Mouse (Mus musculus): ENCODE data around the gene 4930415O20Rik. TPM values are rescaled to one million over a fixed set of nuclear protein-coding genes. Genes with fewer than 3 reads are reported as not detected.
A peak's percentile ranks its signal among the peaks of the same experiment; 100 is the strongest.

The 4930415O20Rik gene
- total RNA-seq, 2 experiments from 2014 or later = not detected

GRCm38 (mm10) chr15:98600036-98600709, 29.4 kb downstream of the 4930415O20Rik start:
- DNase-seq (ENCODE audit: extremely low spot score in 1 of 2, low spot score in 2 of 2) = no peak
- intact Hi-C loops (cut with DNase I) = no loop called here

GRCm38 (mm10) chr15:98601832-98602190, 31.0 kb downstream of the 4930415O20Rik start:
- intact Hi-C loops (cut with DNase I) = no loop called here
- no peak for DNase-seq (ENCODE audit: extremely low spot score in 1 of 2, low spot score in 2 of 2)

- intact Hi-C loops (cut with DNase I) = no loop called here
- peak in 1 of 2 experiments; percentile 71 for DNase-seq (ENCODE audit: extremely low spot score in 1 of 2, low spot score in 2 of 2)
Observed at GRCm38 (mm10) chr15:98602191-98602881, 31.5 kb downstream of the 4930415O20Rik start.

GRCm38 (mm10) chr15:98602921-98603458, 32.2 kb downstream of the 4930415O20Rik start:
- DNase-seq (ENCODE audit: extremely low spot score in 1 of 2, low spot score in 2 of 2) = peak in 1 of 2 experiments; percentile 60
- intact Hi-C loops (cut with DNase I) = no loop called here

- no peak for DNase-seq (ENCODE audit: extremely low spot score in 1 of 2, low spot score in 2 of 2)
- intact Hi-C loops (cut with DNase I) = no loop called here
Observed at GRCm38 (mm10) chr15:98604041-98604575, 33.3 kb downstream of the 4930415O20Rik start.

GRCm38 (mm10) chr15:98606051-98606536, 35.3 kb downstream of the 4930415O20Rik start:
- intact Hi-C loops (cut with DNase I) = no loop called here
- no peak for DNase-seq (ENCODE audit: extremely low spot score in 1 of 2, low spot score in 2 of 2)

- intact Hi-C loops (cut with DNase I) = no loop called here
Observed at GRCm38 (mm10) chr15:98606739-98607138, 35.9 kb downstream of the 4930415O20Rik start.

GRCm38 (mm10) chr15:98607557-98607956, 36.8 kb downstream of the 4930415O20Rik start:
- no peak for DNase-seq (ENCODE audit: extremely low spot score in 1 of 2, low spot score in 2 of 2)
- intact Hi-C loops (cut with DNase I) = no loop called here

More at GRCm38 (mm10) chr15:98606739-98607138, 35.9 kb downstream of the 4930415O20Rik start:
- no peak for DNase-seq (ENCODE audit: extremely low spot score in 1 of 2, low spot score in 2 of 2)

GRCm38 (mm10) chr15:98608058-98608783, 37.4 kb downstream of the 4930415O20Rik start:
- DNase-seq (ENCODE audit: extremely low spot score in 1 of 2, low spot score in 2 of 2) = no peak
- intact Hi-C loops (cut with DNase I) = no loop called here

GRCm38 (mm10) chr15:98608784-98609250, 38.0 kb downstream of the 4930415O20Rik start:
- no peak for DNase-seq (ENCODE audit: extremely low spot score in 1 of 2, low spot score in 2 of 2)
- intact Hi-C loops (cut with DNase I) = no loop called here

GRCm38 (mm10) chr15:98609331-98610130, 38.7 kb downstream of the 4930415O20Rik start, which contains the start of gene Adcy6:
Gene Adcy6 (minus strand): TSS chr15:98610076.
- intact Hi-C loops (cut with DNase I) = no loop called here
- peak; percentile 72 to 93 for DNase-seq (ENCODE audit: extremely low spot score in 1 of 2, low spot score in 2 of 2)

GRCm38 (mm10) chr15:98610131-98610633, 39.4 kb downstream of the 4930415O20Rik start:
- intact Hi-C loops (cut with DNase I) = no loop called here
- DNase-seq (ENCODE audit: extremely low spot score in 1 of 2, low spot score in 2 of 2) = no peak

- no peak for DNase-seq (ENCODE audit: extremely low spot score in 1 of 2, low spot score in 2 of 2)
- intact Hi-C loops (cut with DNase I) = no loop called here
Observed at GRCm38 (mm10) chr15:98612229-98612628, 41.4 kb downstream of the 4930415O20Rik start.

GRCm38 (mm10) chr15:98614551-98614950, 43.7 kb downstream of the 4930415O20Rik start:
- peak in 1 of 2 experiments; percentile 75 for DNase-seq (ENCODE audit: extremely low spot score in 1 of 2, low spot score in 2 of 2)
- intact Hi-C loops (cut with DNase I) = no loop called here

- no peak for DNase-seq (ENCODE audit: extremely low spot score in 1 of 2, low spot score in 2 of 2)
- intact Hi-C loops (cut with DNase I) = no loop called here
Observed at GRCm38 (mm10) chr15:98614971-98615370, 44.2 kb downstream of the 4930415O20Rik start.

- intact Hi-C loops (cut with DNase I) = loop anchor here (2.0 kb wide), 1 partner anchor 35 kb away; no protein-coding TSS in a partner anchor
- no peak for DNase-seq (ENCODE audit: extremely low spot score in 1 of 2, low spot score in 2 of 2)
Observed at GRCm38 (mm10) chr15:98615751-98616150, 44.9 kb downstream of the 4930415O20Rik start.

GRCm38 (mm10) chr15:98616362-98617175, 45.8 kb downstream of the 4930415O20Rik start:
- intact Hi-C loops (cut with DNase I) = loop anchor here (2.0 kb wide), 1 partner anchor 36 kb away; no protein-coding TSS in a partner anchor
- no peak for DNase-seq (ENCODE audit: extremely low spot score in 1 of 2, low spot score in 2 of 2)
